Mouse (Mus musculus) kidney, postnatal 4 days (tissue): Measurements from ENCODE around the gene Sart1.

Experiments used
- DNase-seq, 2 experiments: peaks; one replicate each; pipeline ENCODE4 v3.0.0; 2021; ENCODE audit warnings: mixed read lengths in 2 of 2

Sart1 gene

DNA sequence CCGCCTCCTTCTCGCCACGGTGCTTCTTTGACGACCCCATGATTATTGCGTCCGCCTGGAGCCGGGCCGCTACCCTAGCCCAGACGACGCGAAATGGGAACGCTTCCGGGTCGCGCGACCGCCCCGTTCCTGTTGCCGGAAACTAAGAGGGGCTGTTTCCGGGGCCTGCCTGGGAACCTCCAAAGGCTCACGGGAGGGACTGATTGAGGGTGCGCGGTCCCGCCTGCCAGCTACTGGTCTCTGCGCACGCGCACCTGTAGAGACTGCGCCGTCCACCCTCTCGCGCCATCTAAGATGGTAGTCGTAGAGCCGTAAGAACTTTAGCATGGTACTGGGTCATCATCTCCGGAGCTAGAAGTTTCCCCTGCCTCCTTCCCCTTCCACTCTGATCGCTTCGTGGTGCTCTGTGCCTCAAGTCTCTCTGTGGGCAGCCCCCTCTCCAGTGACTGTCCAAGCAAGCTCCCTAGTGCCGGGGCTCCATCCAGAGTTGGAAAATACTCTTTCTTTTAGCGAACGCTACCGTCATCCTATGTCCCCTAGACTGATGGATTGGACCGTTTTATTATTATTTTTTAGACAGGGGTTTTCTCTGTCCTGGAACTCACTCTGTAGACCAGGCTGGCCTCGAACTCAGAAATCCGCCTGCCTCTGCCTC lies at the start of gene Sart1:
Gene Sart1, minus strand, starts transcription at position 116 of the 655 bp plus-strand sequence.
- peak; percentile 96 to 98 for DNase-seq

DNA sequence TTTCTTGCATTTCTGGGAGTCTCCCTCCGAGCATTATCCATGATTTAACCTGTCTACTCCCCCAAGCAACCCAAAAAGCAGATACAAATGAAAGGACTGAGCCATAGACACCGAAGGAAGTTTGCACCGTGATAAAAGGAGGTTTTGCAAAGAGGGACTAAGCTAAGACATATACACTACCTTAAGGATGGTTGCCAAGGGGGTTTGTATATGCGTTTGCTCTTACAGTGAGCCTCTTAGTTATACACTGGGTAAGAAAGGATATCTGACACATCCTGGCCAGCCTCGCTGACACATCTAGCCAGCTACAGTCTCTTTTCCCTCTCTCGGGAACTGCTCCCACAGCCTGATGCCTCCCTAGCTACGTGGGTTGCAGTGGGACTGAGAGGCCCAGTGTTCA lies 45.4 kb upstream of the Sart1 start:
- no peak for DNase-seq

DNA sequence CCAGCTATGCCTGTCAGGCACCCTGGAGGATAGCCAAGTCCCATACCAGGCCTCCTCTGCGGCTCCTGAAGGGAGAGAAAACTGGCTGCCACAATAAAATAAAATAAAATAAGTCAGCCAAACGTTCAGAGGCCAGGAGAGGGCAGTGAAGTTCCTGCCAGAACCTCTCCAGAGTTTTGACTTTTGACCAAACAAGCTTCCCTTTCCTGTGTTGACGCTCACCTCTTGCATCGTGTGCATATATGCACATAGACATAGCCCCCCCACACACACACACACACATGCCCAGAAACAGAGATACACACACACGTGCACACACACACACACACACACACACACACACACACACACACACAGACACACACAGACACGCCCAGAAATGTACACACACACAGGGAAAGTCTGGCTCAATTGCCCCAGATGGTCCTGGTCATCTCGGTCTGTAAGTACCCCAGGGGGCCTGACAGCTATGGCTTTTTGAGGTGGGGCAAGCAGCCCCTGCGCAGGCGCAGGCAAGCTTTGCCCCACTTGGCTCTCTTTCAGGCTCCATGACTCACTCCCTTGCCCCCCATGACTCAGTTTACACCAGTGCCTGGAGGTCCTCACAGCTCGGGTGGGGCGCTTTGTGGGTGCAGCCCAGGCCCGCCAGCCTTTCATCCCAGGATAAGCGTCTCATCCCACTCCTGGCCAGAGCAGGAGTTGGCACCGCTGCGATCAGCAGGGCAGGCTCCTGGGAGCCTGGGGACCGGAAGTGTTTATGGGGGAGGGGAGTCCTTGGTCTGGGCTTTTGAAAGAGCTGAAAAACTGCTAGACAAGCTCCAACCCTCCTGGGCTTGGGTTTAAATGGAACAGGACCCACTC lies 44.7 kb upstream of the Sart1 start:
- DNase-seq, result peak; percentile 67 to 76

DNA sequence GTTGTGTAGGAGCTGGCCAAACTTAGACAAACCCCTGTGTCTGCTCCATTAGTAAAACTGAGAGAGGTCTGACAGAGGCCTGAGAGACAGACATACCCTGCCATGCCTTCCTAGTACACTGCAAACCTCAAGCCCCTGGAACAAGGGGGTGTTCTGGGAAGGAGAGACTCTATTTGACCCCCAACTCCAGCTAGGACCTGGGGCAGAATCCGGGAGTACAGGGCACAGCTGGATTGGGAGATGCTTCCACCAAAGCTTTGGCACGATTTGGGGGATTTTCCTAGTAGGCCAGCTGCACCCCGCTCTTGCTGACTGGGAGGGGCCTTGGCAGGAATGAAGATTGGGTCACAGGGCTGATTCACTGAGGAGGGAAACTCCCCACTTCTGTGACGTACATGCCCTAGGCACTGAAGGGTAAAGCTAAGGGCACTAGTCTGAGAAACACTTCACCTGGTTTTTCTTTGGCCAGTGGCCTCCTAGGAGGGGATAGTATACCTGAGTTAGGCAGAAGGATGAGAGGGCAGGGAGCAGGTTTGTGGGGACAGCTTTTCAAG lies 43.5 kb upstream of the Sart1 start:
- DNase-seq, result no peak

DNA sequence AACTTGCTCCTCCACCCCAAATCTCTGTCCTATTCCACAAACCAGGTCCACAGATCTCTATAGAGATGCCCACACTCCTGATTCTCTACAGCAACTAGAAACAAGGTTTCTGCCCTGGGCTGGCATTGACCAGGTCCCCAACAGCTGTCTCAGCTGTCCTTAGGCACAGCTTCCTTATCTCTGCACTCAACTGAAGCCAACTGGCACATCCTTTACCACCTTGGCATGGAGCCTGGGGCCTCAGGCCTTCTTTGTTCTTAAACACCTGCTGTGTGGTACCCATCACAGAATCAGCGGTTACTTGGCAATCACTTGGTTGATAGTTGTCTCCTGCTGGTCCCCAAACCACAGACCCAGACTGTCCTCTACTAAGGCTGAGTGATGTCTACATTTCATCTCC lies 41.9 kb upstream of the Sart1 start:
- DNase-seq, result no peak

DNA sequence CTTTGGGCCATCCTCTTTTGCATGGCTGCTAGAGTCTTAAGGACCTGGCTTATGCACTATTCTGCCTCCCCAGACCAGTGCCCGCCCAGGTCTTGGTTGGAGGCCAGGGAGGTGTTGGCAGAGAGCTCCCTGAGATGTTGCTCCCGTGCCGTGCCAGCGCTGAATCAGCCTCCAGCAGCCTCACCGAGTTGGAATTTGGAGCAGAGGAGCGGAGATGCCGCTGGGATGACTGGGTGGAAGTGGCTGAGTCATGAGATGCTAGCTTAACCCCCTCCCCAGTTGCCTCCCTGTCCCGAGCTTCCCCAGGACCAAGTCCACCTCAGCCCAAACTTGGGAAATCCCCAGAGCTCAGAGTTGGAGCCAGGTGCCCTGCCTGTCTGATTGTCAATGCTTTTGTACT lies 41.3 kb upstream of the Sart1 start:
- peak; percentile 20 to 33 for DNase-seq

DNA sequence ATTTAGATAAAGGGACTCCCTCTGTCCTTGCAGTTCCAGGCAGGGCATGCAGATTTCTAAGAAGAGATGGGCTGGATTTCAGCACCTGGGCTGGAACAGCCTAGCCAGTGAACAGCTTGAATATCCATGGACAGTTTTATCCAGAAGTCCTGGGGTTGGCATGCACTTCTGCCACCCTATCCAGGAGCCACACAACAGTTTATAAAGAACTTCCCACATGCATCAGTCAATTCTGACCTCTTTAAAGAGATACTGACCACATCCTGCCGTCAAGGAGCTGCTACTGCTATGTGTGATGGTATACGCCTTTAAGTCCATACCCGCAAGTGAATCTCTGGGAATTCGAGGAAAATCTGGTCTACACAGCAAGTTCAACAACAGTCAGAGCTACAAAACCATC lies 40.7 kb upstream of the Sart1 start:
- no peak for DNase-seq

DNA sequence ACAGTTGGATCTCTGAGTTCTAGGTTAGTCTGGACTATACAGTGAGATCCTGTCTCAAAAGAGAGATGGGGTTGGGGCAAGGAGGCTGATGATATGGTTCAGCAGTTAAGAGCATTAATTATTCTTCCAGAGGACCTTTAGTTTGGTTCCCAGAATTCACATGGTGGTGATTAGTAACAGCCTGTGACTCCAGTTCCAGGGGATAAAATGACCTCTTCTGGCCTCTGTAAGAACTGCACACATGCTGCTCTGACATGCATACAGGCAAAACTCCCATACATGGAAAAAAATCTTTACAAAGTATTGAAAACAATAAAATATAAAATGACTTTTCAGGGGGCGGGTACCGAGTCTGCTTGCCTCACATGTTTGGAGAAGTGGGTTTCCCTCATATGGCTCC lies 39.6 kb upstream of the Sart1 start:
- peak; percentile 28 to 45 for DNase-seq

DNA sequence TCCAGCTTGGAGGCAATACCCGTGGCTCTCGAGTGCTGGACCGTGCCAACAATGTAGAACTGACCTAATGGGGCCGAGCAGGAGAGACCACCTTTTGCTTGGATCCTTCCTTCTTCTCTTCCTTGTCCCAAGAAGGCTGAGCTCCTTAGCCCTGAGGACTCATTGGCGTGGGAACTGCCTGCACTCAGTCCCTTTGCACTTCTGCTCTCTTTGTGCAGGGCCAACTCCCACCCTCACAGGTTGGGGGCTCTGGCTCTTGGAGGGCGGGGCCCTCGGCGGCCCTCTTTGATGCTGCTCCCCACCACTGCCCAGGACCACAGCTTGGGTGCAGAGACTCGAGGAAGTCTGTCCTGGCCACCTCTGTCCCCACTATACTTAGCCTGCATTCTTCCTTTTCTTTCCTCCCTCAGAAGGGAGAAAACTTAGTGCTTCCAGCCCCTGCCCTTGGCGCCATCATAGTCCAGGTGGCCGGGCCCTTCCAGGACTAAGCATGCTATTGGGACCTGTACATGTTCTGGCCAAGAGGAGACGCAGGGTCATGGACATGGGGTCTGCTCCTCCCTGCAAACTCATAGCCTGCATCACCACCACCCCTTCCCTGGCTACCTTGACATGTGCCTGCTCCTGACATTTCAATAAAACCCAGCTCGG lies 38.3 kb upstream of the Sart1 start:
- no peak for DNase-seq

DNA sequence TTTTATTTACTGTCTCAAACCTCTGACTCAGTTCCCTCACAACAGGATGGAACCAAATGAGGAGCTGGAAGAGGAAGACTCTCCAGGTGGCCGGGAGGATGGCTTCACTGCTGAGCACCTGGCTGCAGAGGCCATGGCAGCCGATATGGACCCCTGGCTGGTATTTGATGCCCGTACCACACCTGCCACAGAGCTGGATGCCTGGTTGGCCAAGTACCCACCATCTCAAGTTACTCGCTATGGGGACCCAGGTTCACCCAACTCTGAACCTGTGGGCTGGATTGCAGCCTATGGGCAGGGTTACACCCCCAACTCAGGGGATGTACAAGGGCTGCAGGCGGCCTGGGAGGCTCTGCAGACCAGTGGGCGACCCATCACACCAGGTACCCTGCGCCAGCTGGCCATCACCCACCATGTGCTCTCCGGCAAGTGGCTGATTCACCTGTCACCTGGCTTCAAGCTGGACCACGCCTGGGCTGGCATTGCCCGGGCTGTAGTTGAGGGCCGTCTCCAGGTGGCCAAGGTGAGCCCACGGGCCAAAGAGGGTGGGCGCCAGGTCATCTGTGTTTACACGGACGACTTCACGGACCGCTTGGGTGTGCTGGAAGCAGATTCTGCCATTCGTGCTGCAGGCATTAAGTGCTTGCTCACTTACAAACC lies 37.5 kb upstream of the Sart1 start:
- peak in 1 of 2 experiments; percentile 11 for DNase-seq

DNA sequence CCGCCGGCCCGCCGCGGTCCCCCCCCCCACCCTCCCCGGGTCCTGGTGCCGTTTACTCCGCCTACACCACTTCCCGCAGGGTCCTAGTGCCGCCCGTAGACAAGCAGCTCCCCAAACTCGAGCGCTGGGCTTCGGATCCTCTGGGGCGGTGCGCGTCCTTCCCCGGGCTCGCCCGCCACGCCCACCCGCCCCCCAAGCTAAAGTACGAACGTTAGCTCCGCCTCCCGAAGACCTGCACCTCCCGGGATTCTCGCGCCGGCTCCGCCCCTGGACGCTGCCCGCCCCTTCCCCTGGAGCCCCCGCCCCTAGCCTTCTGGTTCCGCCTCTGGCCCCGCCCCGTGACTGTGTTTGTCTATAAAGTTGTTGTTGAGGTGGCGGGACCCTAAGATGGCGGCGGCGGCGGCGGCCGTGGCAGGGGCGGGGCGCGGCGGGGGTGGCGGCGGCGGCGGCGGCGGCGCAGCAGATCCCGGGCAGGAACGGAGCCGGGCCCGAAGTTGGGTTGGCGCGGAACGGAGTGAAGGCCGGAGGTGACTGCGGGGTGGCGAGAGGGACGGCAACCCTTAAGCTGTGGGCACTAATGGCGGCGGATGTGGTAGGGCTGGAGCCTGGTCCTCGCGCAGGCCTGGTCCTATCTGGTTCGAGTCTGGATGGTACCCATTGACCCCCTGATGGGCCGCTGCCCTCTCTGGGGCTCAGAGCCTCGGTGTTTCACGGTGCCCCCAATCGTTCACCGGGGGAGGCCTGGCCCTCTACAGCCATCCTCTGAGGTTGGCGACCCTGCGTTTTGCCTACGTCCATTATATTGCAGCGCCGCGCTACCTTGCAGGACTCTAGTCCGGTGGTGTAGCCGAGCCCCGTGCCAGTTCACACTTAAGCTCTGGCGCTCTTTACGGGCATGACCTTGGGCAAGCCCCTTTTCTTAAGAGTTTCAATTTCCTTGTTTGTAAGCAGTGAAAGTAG lies 36.6 kb upstream of the Sart1 start, which contains the start of the genes Drap1 and AI837181:
Gene Drap1, minus strand, starts transcription at position 198 of the 960 bp plus-strand sequence.
Gene AI837181, plus strand, starts transcription at position 363 of the 960 bp plus-strand sequence.
- peak; percentile 97 to 99 for DNase-seq

DNA sequence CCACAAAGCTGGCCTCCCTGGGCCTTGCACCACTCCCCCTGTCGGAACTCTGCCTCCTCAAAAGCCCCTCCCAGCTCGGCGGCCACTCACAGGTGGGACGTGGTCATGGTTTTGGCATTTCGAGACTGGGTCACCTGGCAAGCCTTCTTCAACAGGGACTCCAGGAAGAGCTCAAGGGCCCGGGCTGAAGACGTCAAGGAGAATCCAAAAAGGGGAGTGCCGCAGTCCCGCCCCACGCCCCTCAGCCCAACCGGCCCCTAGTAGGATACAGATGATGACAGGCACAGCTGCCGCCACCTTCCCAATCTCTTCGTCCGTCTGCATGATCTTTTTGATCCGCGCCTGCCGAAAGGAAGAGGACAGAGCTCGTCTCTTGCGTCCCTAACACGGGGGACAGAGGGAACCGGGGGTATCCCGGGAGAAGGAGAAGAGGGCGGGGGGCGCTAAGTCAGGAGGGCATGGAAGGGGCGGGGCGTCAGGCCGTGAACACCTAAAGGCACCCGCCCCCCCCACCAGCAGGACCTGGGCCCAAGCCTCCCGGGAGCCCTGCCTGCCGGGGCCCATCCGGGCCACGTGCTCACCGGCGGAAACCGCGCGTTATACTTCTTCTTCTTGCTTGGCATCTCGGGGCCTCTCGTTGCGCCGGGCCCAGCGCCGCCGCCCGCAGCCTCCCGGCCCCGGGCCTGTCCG lies 35.7 kb upstream of the Sart1 start:
- peak; percentile 85 to 90 for DNase-seq

DNA sequence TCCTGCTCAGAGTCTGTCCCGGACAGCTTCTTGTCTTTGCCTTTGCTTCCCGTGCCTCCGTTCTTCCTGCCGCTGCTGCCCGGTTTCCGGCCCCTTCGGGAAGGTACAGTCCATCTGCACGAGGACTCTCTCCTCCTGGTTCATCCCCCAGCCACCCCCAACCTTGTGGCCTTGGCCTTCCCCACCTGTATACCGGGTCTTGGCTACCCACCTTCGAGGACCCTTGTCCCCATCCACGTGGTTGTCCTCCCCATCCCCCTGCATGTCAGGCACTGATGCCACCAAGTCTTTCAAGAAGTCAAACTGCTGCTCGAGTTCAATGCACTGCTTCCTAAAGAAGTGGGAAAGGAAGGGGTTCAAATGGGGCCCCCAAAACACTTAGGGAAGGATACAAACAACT lies 35.1 kb upstream of the Sart1 start:
- peak in 1 of 2 experiments; percentile 16 for DNase-seq

DNA sequence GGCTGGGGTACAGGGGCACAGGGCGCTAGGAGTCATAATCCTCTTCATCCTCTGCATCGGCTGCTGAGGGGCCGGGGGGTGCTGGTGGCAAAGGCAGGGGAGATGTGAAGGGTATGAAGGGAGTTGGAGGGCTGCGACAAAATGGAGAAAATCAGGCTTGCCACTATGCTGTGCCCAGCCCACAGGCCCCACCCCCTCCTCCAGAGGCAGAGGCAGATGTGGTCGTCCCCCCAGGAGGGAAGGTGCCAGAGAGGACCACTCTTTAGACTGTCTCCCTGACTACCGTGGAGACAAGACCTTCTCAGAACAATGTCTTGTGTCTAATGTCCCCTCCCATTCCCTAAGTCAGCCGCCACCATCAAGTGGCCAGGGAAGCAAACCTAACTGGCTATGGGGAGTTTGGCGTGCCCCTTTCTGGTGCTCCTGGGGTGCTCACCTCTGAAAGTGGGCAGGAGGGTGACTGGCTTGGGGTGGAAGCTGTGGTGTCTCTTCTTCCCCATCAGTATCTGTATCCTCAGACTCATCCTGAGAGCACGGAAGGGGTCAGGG lies 34.5 kb upstream of the Sart1 start:
- no peak for DNase-seq

DNA sequence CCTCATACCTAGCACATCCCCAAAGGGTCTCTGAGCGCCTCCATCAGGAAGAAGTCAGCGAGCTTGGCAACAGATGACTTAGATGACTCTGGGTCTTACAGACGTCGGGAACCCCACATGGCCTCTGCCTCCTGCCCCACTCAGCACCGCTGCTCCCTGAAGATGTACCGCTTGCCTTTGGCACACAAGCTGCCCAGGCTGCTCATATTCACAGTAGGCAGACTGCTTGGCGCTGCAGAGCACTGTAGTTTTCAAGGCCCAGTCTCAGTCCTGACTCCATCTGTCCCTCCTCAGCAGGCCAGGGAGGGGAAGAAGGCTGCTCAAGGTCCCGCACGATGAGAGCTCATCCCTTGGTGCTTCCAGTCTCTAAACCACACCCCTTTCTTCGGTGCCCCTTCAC lies 33.8 kb upstream of the Sart1 start:
- DNase-seq, result no peak

DNA sequence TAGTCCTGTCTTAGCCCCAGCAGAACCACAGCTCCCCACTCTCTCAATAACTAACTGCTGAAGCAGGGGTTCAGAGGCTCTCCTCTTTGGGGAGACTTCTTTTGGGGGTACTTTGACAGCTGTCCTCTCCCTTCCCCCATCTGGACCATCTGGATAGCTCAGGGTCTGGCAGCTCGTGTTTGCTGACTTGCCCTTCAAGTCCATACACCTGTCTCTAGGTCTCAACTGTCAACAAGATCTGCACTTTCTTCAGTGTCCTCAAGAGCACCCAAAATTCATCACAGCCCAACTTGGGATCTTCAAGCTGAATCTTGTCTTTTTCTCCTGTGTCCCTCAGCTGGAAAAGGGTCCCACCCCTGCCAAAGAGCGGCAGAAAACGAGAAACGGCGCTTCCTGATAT lies 33.3 kb upstream of the Sart1 start:
- no peak for DNase-seq

DNA sequence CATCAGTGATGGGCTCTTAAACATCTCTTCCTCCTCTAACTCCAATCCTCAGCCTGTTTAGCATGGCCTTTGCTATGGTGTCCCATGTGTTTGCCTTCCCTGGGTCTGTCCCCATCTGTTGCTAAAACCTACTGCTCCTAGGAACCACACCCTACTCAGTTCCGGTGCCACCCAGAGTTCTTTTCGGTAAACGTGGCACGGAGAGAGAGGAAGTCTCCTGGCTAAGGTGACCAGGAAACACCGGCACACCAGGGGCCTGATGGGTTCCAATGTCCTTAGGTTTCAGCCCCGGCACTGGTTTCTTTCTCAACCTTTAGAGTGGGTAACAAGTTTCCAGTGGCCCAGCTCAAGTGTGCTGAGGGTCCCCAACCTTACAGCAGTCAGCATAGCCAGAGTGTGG lies 32.1 kb upstream of the Sart1 start:
- DNase-seq, result no peak

DNA sequence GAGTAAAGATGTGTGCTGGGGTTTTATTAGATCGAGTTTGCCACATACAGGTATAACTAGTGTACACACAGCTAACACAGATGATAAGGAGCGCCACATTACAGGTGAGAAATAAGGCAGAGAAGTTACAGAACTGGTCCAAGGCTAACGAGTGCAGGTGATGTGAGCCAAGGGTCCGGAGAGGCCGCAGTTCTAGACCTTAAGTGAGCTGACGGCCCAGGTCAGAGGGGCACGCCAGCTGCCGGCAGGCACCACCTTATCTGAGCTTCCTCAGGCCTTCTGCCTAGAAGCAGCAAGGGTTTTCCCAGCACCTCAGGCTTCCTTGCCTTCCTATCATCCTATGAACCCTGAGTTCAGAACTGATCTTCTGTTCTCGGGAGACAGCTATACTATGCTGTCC lies 31.1 kb upstream of the Sart1 start:
- no peak for DNase-seq

DNA sequence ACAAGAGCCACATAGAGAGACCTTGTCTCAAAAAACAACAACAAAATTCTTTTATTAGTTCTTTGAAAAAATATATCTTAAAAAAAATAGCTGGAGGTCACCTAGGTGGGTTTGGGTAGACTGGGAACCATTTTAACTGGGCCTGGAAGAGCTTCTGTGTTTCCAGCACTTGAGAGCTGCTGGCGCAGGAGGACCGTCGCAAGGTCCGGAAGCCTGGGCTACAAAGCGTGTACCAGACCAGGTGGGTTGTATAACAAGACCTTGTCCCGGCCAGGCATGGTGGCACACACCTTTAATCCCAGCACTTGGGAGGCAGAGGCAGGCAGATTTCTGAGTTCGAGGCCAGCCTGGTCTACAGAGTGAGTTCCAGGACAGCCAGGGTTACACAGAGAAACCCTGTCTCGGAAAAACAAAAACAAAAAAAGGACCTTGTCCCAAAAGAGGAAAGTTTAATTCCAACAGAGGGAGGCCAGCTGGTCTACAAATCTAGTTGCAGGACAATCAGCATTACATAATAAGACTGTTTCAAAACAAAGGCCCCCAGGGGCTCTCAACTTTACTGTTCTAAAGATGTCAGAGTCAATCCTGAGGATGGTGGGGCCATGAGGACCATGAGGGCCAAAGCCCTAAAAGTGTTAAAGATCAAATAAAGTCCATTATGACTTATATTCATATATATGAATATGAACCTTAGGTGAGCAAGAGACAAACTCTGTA lies 30.4 kb upstream of the Sart1 start:
- DNase-seq, result no peak

DNA sequence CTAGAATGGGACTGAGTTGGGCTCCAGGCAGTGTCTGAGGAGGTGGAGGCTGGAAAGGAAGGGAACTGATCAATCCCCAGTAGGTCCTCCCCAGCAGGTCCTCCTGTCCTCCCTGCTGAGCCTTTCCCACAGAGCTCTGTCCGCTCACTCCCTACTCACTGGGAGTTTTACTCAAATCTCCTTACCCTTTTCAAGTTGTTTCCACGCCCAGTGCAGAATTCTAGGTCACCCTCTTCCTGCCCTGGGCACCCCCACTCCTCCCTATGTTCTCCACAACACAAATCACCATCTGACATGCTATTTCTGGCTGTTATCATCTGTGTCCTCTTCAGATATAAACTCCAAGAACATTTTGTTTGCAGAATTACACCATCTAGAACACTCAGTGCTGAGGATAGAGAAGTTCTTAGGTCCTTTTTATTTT lies 26.0 kb upstream of the Sart1 start:
- no peak for DNase-seq
